Mouse (Mus musculus) MEL (cell line): ENCODE data around the gene Arsg. TPM values are rescaled to one million over a fixed set of nuclear protein-coding genes. Genes with fewer than 3 reads are reported as not detected.

Experiments used
- DNase-seq: peaks from one replicate; pipeline ENCODE4 v3.0.0; 2011; ENCODE audit warnings: low read depth, low spot score
- H3K27ac ChIP-seq: 2 replicates; pipeline ENCODE4 v1.5.1; 2012; ENCODE audit warnings: low read depth, mild to moderate bottlenecking, control low read depth, low read length, moderate library complexity; ENCODE audit not compliant: control insufficient read depth
- H3K27me3 ChIP-seq, 2 experiments: fragments of 150-350 bp in 1 of 2; sonication (generic) in 1 of 2; 2 replicates each; pipeline ENCODE4 v1.6.1; 2012; ENCODE audit warnings: low read length in 2 of 2, mild to moderate bottlenecking in 2 of 2, improper control_type of control experiment in 1 of 2, moderate library complexity in 1 of 2; ENCODE audit not compliant: insufficient read depth in 2 of 2, control insufficient read depth in 1 of 2
- H3K36me3 ChIP-seq, 2 experiments: 2 replicates each; pipeline ENCODE4 v1.6.1; 2012 to 2014; ENCODE audit warnings: low read length in 2 of 2, improper control_type of control experiment in 1 of 2, inconsistent platforms in 1 of 2, mild to moderate bottlenecking in 1 of 2; ENCODE audit not compliant: insufficient read depth in 2 of 2, control insufficient read depth in 1 of 2
- H3K4me1 ChIP-seq, 2 experiments: fragments of 150-350 bp in 1 of 2; sonication (generic) in 1 of 2; 2 replicates each; pipeline ENCODE4 v1.6.1; 2012; ENCODE audit warnings: low read length in 2 of 2, improper control_type of control experiment in 1 of 2, mild to moderate bottlenecking in 1 of 2; ENCODE audit not compliant: insufficient read depth in 2 of 2, control insufficient read depth in 1 of 2
- H3K4me3 ChIP-seq, 2 experiments: fragments of 150-350 bp in 1 of 2; sonication (generic) in 1 of 2; 2 replicates each; pipeline ENCODE4 v1.5.1; 2012; ENCODE audit warnings: low read depth in 2 of 2, low read length in 2 of 2, mild to moderate bottlenecking in 2 of 2, moderate library complexity in 2 of 2, control low read depth in 1 of 2, improper control_type of control experiment in 1 of 2; ENCODE audit not compliant: control insufficient read depth in 1 of 2, insufficient read depth in 1 of 2
- H3K79me2 ChIP-seq: 2 replicates; pipeline ENCODE4 v1.6.1; 2012; ENCODE audit warnings: mild to moderate bottlenecking, low read length, moderate library complexity; ENCODE audit not compliant: control insufficient read depth, poor library complexity, insufficient read depth
- H3K9ac ChIP-seq: 2 replicates; pipeline ENCODE4 v1.6.1; 2012; ENCODE audit warnings: low read depth, mild to moderate bottlenecking, control low read depth, low read length, moderate library complexity; ENCODE audit not compliant: control insufficient read depth, poor library complexity, severe bottlenecking
- H3K9me3 ChIP-seq: fragments of 150-350 bp; sonication (generic); replicated peaks from 2 replicates; pipeline ENCODE4 v1.6.1; 2012; ENCODE audit warnings: mild to moderate bottlenecking, low read length, improper control_type of control experiment, moderate library complexity; ENCODE audit not compliant: insufficient read depth
- BHLHE40 ChIP-seq: IDR thresholded peaks from 2 replicates; pipeline ENCODE4 v1.6.1; 2012; ENCODE audit warnings: low read depth, mild to moderate bottlenecking, inconsistent platforms, low read length, improper control_type of control experiment, borderline replicate concordance
- CHD1 ChIP-seq: IDR thresholded peaks from 2 replicates; pipeline ENCODE4 v1.6.1; 2012; ENCODE audit warnings: low read depth, mild to moderate bottlenecking, inconsistent platforms, low read length, improper control_type of control experiment
- CHD2 ChIP-seq: IDR thresholded peaks from 2 replicates; pipeline ENCODE4 v1.6.1; 2011; ENCODE audit warnings: low read length, improper control_type of control experiment
- E2F4 ChIP-seq: IDR thresholded peaks from 2 replicates; pipeline ENCODE4 v1.6.1; 2011; ENCODE audit warnings: low read depth, low read length, improper control_type of control experiment, borderline replicate concordance
- ELF1 ChIP-seq: IDR thresholded peaks from 2 replicates; pipeline ENCODE4 v1.6.1; 2014; ENCODE audit warnings: low read depth, mild to moderate bottlenecking, inconsistent platforms, low read length, improper control_type of control experiment, moderate library complexity
- EP300 ChIP-seq, 2 experiments: IDR thresholded peaks; 2 replicates each; pipeline ENCODE4 v1.6.1; 2011; ENCODE audit warnings: improper control_type of control experiment in 2 of 2, low read length in 2 of 2, low read depth in 1 of 2, mild to moderate bottlenecking in 1 of 2
- ETS1 ChIP-seq: IDR thresholded peaks from 2 replicates; pipeline ENCODE4 v1.6.1; 2012; ENCODE audit warnings: low read depth, mild to moderate bottlenecking, inconsistent platforms, low read length, improper control_type of control experiment, moderate library complexity
- GABPA ChIP-seq: IDR thresholded peaks from 2 replicates; pipeline ENCODE4 v1.6.1; 2012; ENCODE audit warnings: low read depth, mild to moderate bottlenecking, inconsistent platforms, low read length, improper control_type of control experiment, moderate library complexity
- GATA1 ChIP-seq: IDR thresholded peaks from 2 replicates; pipeline ENCODE4 v1.6.1; 2011; ENCODE audit warnings: low read depth, low read length, improper control_type of control experiment
- HCFC1 ChIP-seq: IDR thresholded peaks from 2 replicates; pipeline ENCODE4 v1.6.1; 2012; ENCODE audit warnings: low read depth, mild to moderate bottlenecking, inconsistent platforms, low read length, improper control_type of control experiment, moderate library complexity
- JUND ChIP-seq: IDR thresholded peaks from 2 replicates; pipeline ENCODE4 v1.6.1; 2011; ENCODE audit warnings: low read depth, mild to moderate bottlenecking, improper control_type of control experiment, low read length
- KAT2A ChIP-seq: conservative IDR thresholded peaks from 2 replicates; pipeline ENCODE4 v1.6.1; 2012; ENCODE audit warnings: low read depth, low read length, improper control_type of control experiment, inconsistent platforms
- MAFK ChIP-seq: IDR thresholded peaks from 2 replicates; pipeline ENCODE4 v1.6.1; 2011; ENCODE audit warnings: low read depth, mild to moderate bottlenecking, low read length, improper control_type of control experiment, borderline replicate concordance
- MAX ChIP-seq: IDR thresholded peaks from 2 replicates; pipeline ENCODE4 v1.6.1; 2011; ENCODE audit warnings: low read length, improper control_type of control experiment
- MAZ ChIP-seq: IDR thresholded peaks from 2 replicates; pipeline ENCODE4 v1.6.1; 2012; ENCODE audit warnings: low read depth, mild to moderate bottlenecking, inconsistent platforms, low read length, improper control_type of control experiment
- MEF2A ChIP-seq: IDR thresholded peaks from 2 replicates; pipeline ENCODE4 v1.6.1; 2014; ENCODE audit warnings: low read depth, mild to moderate bottlenecking, inconsistent platforms, low read length, improper control_type of control experiment; ENCODE audit not compliant: poor library complexity, insufficient replicate concordance, severe bottlenecking; ENCODE audit errors: extremely low read depth
- MXI1 ChIP-seq: IDR thresholded peaks from 2 replicates; pipeline ENCODE4 v1.6.1; 2011; ENCODE audit warnings: mild to moderate bottlenecking, low read depth, low read length, improper control_type of control experiment
- MYB ChIP-seq: IDR thresholded peaks from 2 replicates; pipeline ENCODE4 v1.6.1; 2011; ENCODE audit warnings: mild to moderate bottlenecking, low read depth, low read length, improper control_type of control experiment
- MYC ChIP-seq: IDR thresholded peaks from 2 replicates; pipeline ENCODE4 v1.6.1; 2011; ENCODE audit warnings: low read depth, mild to moderate bottlenecking, low read length, improper control_type of control experiment, moderate library complexity
- NELFE ChIP-seq: IDR thresholded peaks from 2 replicates; pipeline ENCODE4 v1.6.1; 2011; ENCODE audit warnings: low read depth, low read length, improper control_type of control experiment
- NRF1 ChIP-seq: IDR thresholded peaks from 2 replicates; pipeline ENCODE4 v1.6.1; 2014; ENCODE audit warnings: low read depth, mild to moderate bottlenecking, inconsistent platforms, low read length, improper control_type of control experiment, moderate library complexity; ENCODE audit not compliant: poor library complexity, insufficient read depth, severe bottlenecking
- POLR2A ChIP-seq, 2 experiments: IDR thresholded peaks; 2 replicates each; pipeline ENCODE4 v1.6.1; 2011 to 2012; ENCODE audit warnings: low read length in 2 of 2, mild to moderate bottlenecking in 2 of 2, control low read depth in 1 of 2, improper control_type of control experiment in 1 of 2, low read depth in 1 of 2, moderate library complexity in 1 of 2; ENCODE audit not compliant: control insufficient read depth in 1 of 2, insufficient read depth in 1 of 2, poor library complexity in 1 of 2
- POLR2AphosphoS2 ChIP-seq: IDR thresholded peaks from 2 replicates; pipeline ENCODE4 v1.6.1; 2011; ENCODE audit warnings: low read length, improper control_type of control experiment
- POLR2AphosphoS5 ChIP-seq: IDR thresholded peaks from 2 replicates; pipeline ENCODE4 v1.6.1; 2012; ENCODE audit warnings: low read depth, borderline replicate concordance, mild to moderate bottlenecking, inconsistent platforms, low read length, moderate library complexity, mixed read lengths
- RAD21 ChIP-seq: IDR thresholded peaks from 2 replicates; pipeline ENCODE4 v1.6.1; 2011; ENCODE audit warnings: mild to moderate bottlenecking, low read depth, low read length, improper control_type of control experiment
- RCOR1 ChIP-seq: IDR thresholded peaks from 2 replicates; pipeline ENCODE4 v1.6.1; 2012; ENCODE audit warnings: low read depth, mild to moderate bottlenecking, inconsistent platforms, low read length, improper control_type of control experiment
- SIN3A ChIP-seq: IDR thresholded peaks from 2 replicates; pipeline ENCODE4 v1.6.1; 2012; ENCODE audit warnings: low read length, improper control_type of control experiment, inconsistent platforms
- SMC3 ChIP-seq: IDR thresholded peaks from 2 replicates; pipeline ENCODE4 v1.6.1; 2011; ENCODE audit warnings: low read depth, low read length, improper control_type of control experiment
- TBP ChIP-seq: IDR thresholded peaks from 2 replicates; pipeline ENCODE4 v1.8.0; 2011; ENCODE audit warnings: low read depth, low read length, improper control_type of control experiment
- TCF12 ChIP-seq: IDR thresholded peaks from 2 replicates; pipeline ENCODE4 v1.6.1; 2014; ENCODE audit warnings: low read depth, mild to moderate bottlenecking, inconsistent platforms, low read length, improper control_type of control experiment, moderate library complexity
- UBTF ChIP-seq: IDR thresholded peaks from 2 replicates; pipeline ENCODE4 v1.6.1; 2012; ENCODE audit warnings: low read depth, mild to moderate bottlenecking, inconsistent platforms, low read length, improper control_type of control experiment, moderate library complexity, borderline replicate concordance; ENCODE audit not compliant: insufficient read depth
- USF1 ChIP-seq: IDR thresholded peaks from 2 replicates; pipeline ENCODE4 v1.6.1; 2014; ENCODE audit warnings: low read depth, mild to moderate bottlenecking, inconsistent platforms, low read length, improper control_type of control experiment, moderate library complexity
- ZKSCAN1 ChIP-seq: IDR thresholded peaks from 2 replicates; pipeline ENCODE4 v1.6.1; 2012; ENCODE audit warnings: low read depth, mild to moderate bottlenecking, inconsistent platforms, low read length, improper control_type of control experiment, moderate library complexity
- ZNF384 ChIP-seq: IDR thresholded peaks from 2 replicates; pipeline ENCODE4 v1.6.1; 2012; ENCODE audit warnings: low read depth, mild to moderate bottlenecking, inconsistent platforms, low read length, improper control_type of control experiment
- polyA plus RNA-seq, 2 experiments: library from polyadenylated mRNA; stranded (reverse) in 1 of 2; unstranded in 1 of 2; fragments of >175 nt in 1 of 2; fragments of >200 nt in 1 of 2; gene quantifications; 2 replicates each; pipeline versions ENCODE4 v1.2.1 to v1.2.4; 2012; ENCODE audit warnings: low replicate concordance in 2 of 2, low read depth in 1 of 2; ENCODE audit not compliant: insufficient read length in 2 of 2, insufficient read depth in 1 of 2, missing spikeins in 1 of 2
- total RNA-seq: library from RNA; depleted of rRNA; stranded (reverse); fragments of 300-350 nt; gene quantifications from 2 replicates; pipeline ENCODE4 v1.2.3, GENCODE M21; 2012

Arsg gene
- total and polyA plus RNA-seq, 3 experiments = 3.9 to 5.2 TPM; not detected in 1

DNA sequence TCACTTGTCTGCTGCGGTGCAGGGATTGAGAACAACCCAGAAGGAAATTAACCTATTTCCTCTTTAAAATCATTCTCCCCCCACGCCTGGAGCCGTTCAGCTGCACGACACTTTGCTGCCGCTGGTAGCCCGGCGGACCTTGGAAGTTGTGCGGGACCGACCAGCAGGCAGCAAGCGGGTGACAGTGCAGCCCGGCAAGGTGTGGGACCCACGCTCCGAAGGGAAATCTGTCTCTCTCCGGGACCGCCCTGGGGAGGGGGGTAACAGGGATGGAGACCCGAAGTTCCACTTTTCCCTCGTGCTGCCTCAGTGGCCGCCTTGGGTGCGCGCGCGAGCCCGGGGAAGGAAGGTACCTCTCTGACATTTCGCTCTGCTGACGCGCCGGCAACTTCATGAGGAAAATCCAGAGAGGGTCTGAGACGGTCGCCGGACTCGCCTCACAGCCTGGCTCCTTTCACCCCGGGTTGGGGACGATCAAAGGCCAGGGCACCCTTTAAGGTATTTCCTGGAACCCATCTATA lies 943 bp upstream of the Arsg start (continued):
- TF ChIP-seq MAX = peak; percentile 53; the same call in 1 of the 2 replicates
- TF ChIP-seq NELFE = 0 out of 2 replicates have a peak, but pooled peaks have one; percentile 28
- no peak for TF ChIP-seq E2F4
- TF ChIP-seq NRF1 = no peak
- TF ChIP-seq GATA1 = no peak
- TF ChIP-seq POLR2AphosphoS5 = no peak
- TF ChIP-seq TCF12 = no peak

GRCm38 (mm10) chr11:109472821-109473170 lies 378 bp upstream of the Arsg start:
- Histone ChIP-seq H3K9me3 (no peaks in the 10 kb centered on the region), H3K27me3 (no peaks in the 10 kb centered on the region), H3K4me3 (peak overlapping the region; percentile 94 to 98), H3K36me3 (peaks cover 0 to 48% of the 10 kb centered on the region in 2 experiments; a peak in 2 of 4 replicates), H3K27ac (peak overlapping the region; percentile 92), H3K4me1 (peaks cover 25 to 54% of the 10 kb centered on the region in 2 experiments), H3K9ac (peak overlapping the region; percentile 93), H3K79me2 (peaks cover 50% of the 10 kb centered on the region)
- DNase-seq = no peak
- no peak for TF ChIP-seq ZKSCAN1
- no peak for TF ChIP-seq RAD21
- peak; percentile 28; the same call in 1 of the 2 replicates for TF ChIP-seq BHLHE40
- 0 out of 2 replicates have a peak, but pooled peaks have one; percentile 20 for TF ChIP-seq MEF2A
- peak; percentile 61 for TF ChIP-seq NELFE
- no peak; the same call in 1 of the 2 replicates for TF ChIP-seq KAT2A
- 0 out of 2 replicates have a peak, but pooled peaks have one; percentile 30 for TF ChIP-seq SMC3
- TF ChIP-seq TCF12 = peak; percentile 55; the same call in 1 of the 2 replicates
- TF ChIP-seq POLR2A (IDR thresholded peaks at IDR 0.05; ENCODE audit: control insufficient read depth in 1 of 2, insufficient read depth in 1 of 2, low read depth in 1 of 2, low read length in 2 of 2, poor library complexity in 1 of 2) = peak in 1 of 2 experiments; percentile 30; a peak in 1 of 4 replicates
- TF ChIP-seq POLR2AphosphoS2 = no peak
- peak; percentile 81 for TF ChIP-seq MAZ
- TF ChIP-seq MAX = no peak
- peak; percentile 28; the same call in 1 of the 2 replicates for TF ChIP-seq ELF1
- TF ChIP-seq HCFC1 = peak; percentile 58; the same call in 1 of the 2 replicates
- no peak for TF ChIP-seq USF1
- peak in 1 of 2 experiments; percentile 42; a peak in 2 of 4 replicates for TF ChIP-seq EP300 (IDR thresholded peaks at IDR 0.05; ENCODE audit: low read depth in 1 of 2, low read length in 2 of 2)
- TF ChIP-seq MAFK = no peak; the same call in 1 of the 2 replicates
- TF ChIP-seq SIN3A = peak; percentile 81
- peak; percentile 51; the same call in 1 of the 2 replicates for TF ChIP-seq RCOR1
- no peak for TF ChIP-seq GABPA
- TF ChIP-seq ETS1 = peak; percentile 60; the same call in 1 of the 2 replicates
- no peak for TF ChIP-seq UBTF
- TF ChIP-seq JUND = 0 out of 2 replicates have a peak, but pooled peaks have one; percentile 18
- peak; percentile 94 for TF ChIP-seq TBP
- TF ChIP-seq MXI1 = no peak; the same call in 1 of the 2 replicates
- no peak for TF ChIP-seq MYC
- TF ChIP-seq ZNF384 = peak; percentile 62
- TF ChIP-seq MYB = 0 out of 2 replicates have a peak, but pooled peaks have one; percentile 30
- no peak for TF ChIP-seq POLR2AphosphoS5
- no peak for TF ChIP-seq CHD2
- TF ChIP-seq CHD1 = peak; percentile 70; the same call in 1 of the 2 replicates
